9 mouse cellular contexts compared by ENCODE assay signal in genomic region chr19:10012827-10013278, GRCm38 (mm10). TPM values are rescaled to one million over a fixed set of nuclear protein-coding genes. Genes with fewer than 3 reads are reported as not detected.
DNase-seq lines count a peak whose midpoint lies in the region; ATAC-seq and TF ChIP-seq lines count a peak whose summit lies in the region.
"Had no signal": no experiment of that assay in that cellular context is flagged by ENCODE, and none has a peak within 500 bp of the region (broad histone marks: within the 10 kb centered on the region; RNA-seq: fewer than 3 reads in every experiment).

No protein-coding gene starts in this region.

- H3K4me1 ChIP-seq in E14TG2a.4 (replicated peaks; ENCODE audit: low read depth, low read length), result peaks cover 74% of the 10 kb centered on the region
- peaks cover 32% of the 10 kb centered on the region for H3K4me1 ChIP-seq in heart, embryonic 15.5 days (replicated peaks)
- peaks cover 82% of the 10 kb centered on the region for H3K4me1 ChIP-seq in liver, embryonic 12.5 days
- peaks cover 7% of the 10 kb centered on the region for H3K4me1 ChIP-seq in testis, adult 2 months (ENCODE audit: control insufficient read depth, insufficient read depth, low read length)

- H3K36me3 ChIP-seq in E14TG2a.4 (ENCODE audit: insufficient read depth, low read length), result no peaks in the 10 kb centered on the region
- no peaks in the 10 kb centered on the region for H3K36me3 ChIP-seq in heart, embryonic 15.5 days
- peaks cover 7% of the 10 kb centered on the region for H3K36me3 ChIP-seq in liver, embryonic 12.5 days
- H3K36me3 ChIP-seq in testis, adult 2 months (ENCODE audit: control insufficient read depth, insufficient read depth, low read length), result no peaks in the 10 kb centered on the region

- H3K4me3 ChIP-seq in E14TG2a.4 (replicated peaks; ENCODE audit: low read length), result peak overlapping the region; percentile 14; the same call in 1 of the 2 replicates
- H3K4me3 ChIP-seq in heart, embryonic 15.5 days, result no peak overlapping the region
- no peak overlapping the region for H3K4me3 ChIP-seq in liver, embryonic 12.5 days
- no peak overlapping the region for H3K4me3 ChIP-seq in testis, adult 2 months (ENCODE audit: control insufficient read depth, low read depth, low read length)

- TF ChIP-seq CTCF in E14TG2a.4 (conservative IDR thresholded peaks at IDR 0.05; ENCODE audit: low read length), result no peak
- TF ChIP-seq CTCF in testis, adult 2 months (IDR thresholded peaks at IDR 0.05; ENCODE audit: control insufficient read depth, insufficient read depth, insufficient replicate concordance, low read depth, low read length), result no peak

- H3K9me3 ChIP-seq in E14TG2a.4 (ENCODE audit: low read length), result no peaks in the 10 kb centered on the region
- no peaks in the 10 kb centered on the region for H3K9me3 ChIP-seq in heart, embryonic 15.5 days (replicated peaks)
- H3K9me3 ChIP-seq in liver, embryonic 12.5 days (replicated peaks), result no peaks in the 10 kb centered on the region

- 0 out of 2 replicates have a peak overlapping the region, but pooled peaks have one; percentile 1 for H3K4me2 ChIP-seq in heart, embryonic 15.5 days
- peak overlapping the region; percentile 98 for H3K4me2 ChIP-seq in liver, embryonic 12.5 days

- peak overlapping the region; percentile 88 for H3K27ac ChIP-seq in heart, embryonic 15.5 days
- H3K27ac ChIP-seq in liver, embryonic 12.5 days, result peak overlapping the region; percentile 98
- peak overlapping the region; percentile 68 for H3K27ac ChIP-seq in testis, adult 2 months (ENCODE audit: control insufficient read depth, insufficient read depth, low read depth, low read length)

- 15% methylated on average over 6 of the region's 6 CpGs for WGBS in heart, embryonic 15.5 days
- WGBS in liver, embryonic 12.5 days (ENCODE audit: insufficient replicate concordance), result 59% methylated on average over 6 of the region's 6 CpGs

- peak; percentile 40 for ATAC-seq in heart, embryonic 15.5 days (replicated peaks; ENCODE audit: insufficient number of reproducible peaks, insufficient read depth, low FRiP score, low read depth)
- ATAC-seq in liver, embryonic 12.5 days, result no peak

- TF ChIP-seq POLR2A in testis, adult 2 months (IDR thresholded peaks at IDR 0.05; ENCODE audit: control insufficient read depth, low read depth, low read length), result no peak

- H3K27me3 ChIP-seq in E14TG2a.4 (ENCODE audit: insufficient read depth, low read length), result peaks cover 20% of the 10 kb centered on the region
- no peaks in the 10 kb centered on the region for H3K27me3 ChIP-seq in heart, embryonic 15.5 days
- no peaks in the 10 kb centered on the region for H3K27me3 ChIP-seq in liver, embryonic 12.5 days (replicated peaks)
- H3K27me3 ChIP-seq in testis, adult 2 months (ENCODE audit: control insufficient read depth, insufficient read depth, low read length), result no peaks in the 10 kb centered on the region

- DNase-seq in embryo, embryonic 10.5 days (ENCODE audit: low spot score), result peak; percentile 83
- no peak for DNase-seq in adrenal gland, postnatal 10 days
- no peak for DNase-seq in cerebellum, postnatal 10 days
- DNase-seq in frontal cortex, adult 2 months (ENCODE audit: extremely low spot score in 1 of 2, low spot score in 1 of 2), result no peak

- no peak overlapping the region for H3K9ac ChIP-seq in heart, embryonic 15.5 days
- H3K9ac ChIP-seq in liver, embryonic 12.5 days, result peak overlapping the region; percentile 93

RNA-seq across cellular contexts. Expression of gene Rab3il1, which starts 11.4 kb away (rescaled TPM):
- 21.8 and 30.0 TPM in 2 replicates for polyA plus RNA-seq in heart, embryonic 15.5 days (2015; fragmentation: Nextera tagmentation; extraction: Ambion mirVana)
- 189 and 191 TPM in 2 replicates for polyA plus RNA-seq in liver, embryonic 12.5 days (2016; fragmentation: Nextera tagmentation; extraction: Ambion mirVana)
- 362 and 384 TPM in 2 replicates for polyA plus RNA-seq in testis, adult 2 months (2012; rRNA removed)
- 10 to 100 TPM in 1 of 2 experiments, 1 to 10 TPM in 1; 10.0 to 15.0 TPM for total RNA-seq in adrenal gland, postnatal 10 days (2021)
- 11.3 and 13.6 TPM in 2 replicates for polyA plus RNA-seq in frontal cortex, adult 2 months (2012; rRNA removed)
- total RNA-seq: neutrophil, adult 5-6 weeks had no signal

RNA-seq across cellular contexts. Expression of gene Best1, which starts 11.4 kb away (rescaled TPM):
- polyA plus RNA-seq in heart, embryonic 15.5 days (2015; fragmentation: Nextera tagmentation; extraction: Ambion mirVana), result 0.19 and 0.25 TPM in 2 replicates
- 0.17 and 0.32 TPM in 2 replicates for polyA plus RNA-seq in liver, embryonic 12.5 days (2016; fragmentation: Nextera tagmentation; extraction: Ambion mirVana)
- 339 and 362 TPM in 2 replicates for polyA plus RNA-seq in testis, adult 2 months (2012; rRNA removed)
- total RNA-seq in adrenal gland, postnatal 10 days (2021), result under 1 TPM; 0.39 to 0.45 TPM
- polyA plus RNA-seq in frontal cortex, adult 2 months (2012; rRNA removed), result 0.59 and 0.74 TPM in 2 replicates

RNA-seq across cellular contexts. Expression of gene Fads3, which starts 28.5 kb away (rescaled TPM):
- 39.4 and 43.9 TPM in 2 replicates for polyA plus RNA-seq in heart, embryonic 15.5 days (2015; fragmentation: Nextera tagmentation; extraction: Ambion mirVana)
- polyA plus RNA-seq in liver, embryonic 12.5 days (2016; fragmentation: Nextera tagmentation; extraction: Ambion mirVana), result 6.9 and 10.0 TPM in 2 replicates
- polyA plus RNA-seq in testis, adult 2 months (2012; rRNA removed), result 7.6 and 12.0 TPM in 2 replicates
- total RNA-seq in adrenal gland, postnatal 10 days (2021), result 10 to 100 TPM; 11.1 to 14.7 TPM
- 26.5 and 28.4 TPM in 2 replicates for polyA plus RNA-seq in frontal cortex, adult 2 months (2012; rRNA removed)
- total RNA-seq: neutrophil, adult 5-6 weeks had no signal

RNA-seq across cellular contexts. Expression of gene Fth1, which starts 32.5 kb away (rescaled TPM):
- polyA plus RNA-seq in heart, embryonic 15.5 days (2015; fragmentation: Nextera tagmentation; extraction: Ambion mirVana), result 1,879 and 1,985 TPM in 2 replicates
- polyA plus RNA-seq in liver, embryonic 12.5 days (2016; fragmentation: Nextera tagmentation; extraction: Ambion mirVana), result 5,199 and 5,262 TPM in 2 replicates
- polyA plus RNA-seq in testis, adult 2 months (2012; rRNA removed), result 268 and 313 TPM in 2 replicates
- total RNA-seq in adrenal gland, postnatal 10 days (2021), result 1,000 to 10,000 TPM; 2,032 to 2,040 TPM
- polyA plus RNA-seq in frontal cortex, adult 2 months (2012; rRNA removed), result 3,721 and 5,002 TPM in 2 replicates

Comparison
In these comparisons a context has a peak if more than half of its experiments do, and no peak if none do; other contexts are left out.
1. RNA of gene Best1, which starts 11.4 kb away (polyA plus RNA-seq): 339 to 362 TPM in testis, adult 2 months; 0.59 to 0.74 TPM in frontal cortex, adult 2 months, 0.19 to 0.25 TPM in heart, embryonic 15.5 days and 0.17 to 0.32 TPM in liver, embryonic 12.5 days; every median in the first group is over 100 times any median in the second.
2. Peak in every context shown above with its lines, with median percentiles within 50 percentile points of each other: H3K27ac ChIP-seq.